Mouse (Mus musculus): ENCODE measurements around the gene Hnrnpa2b1.

Hnrnpa2b1 gene

GRCm38 (mm10) chr6:51468891-51469561 is 668 bp downstream of the Hnrnpa2b1 start:
- DNase-seq = peak; percentile 72 to 83

DNA sequence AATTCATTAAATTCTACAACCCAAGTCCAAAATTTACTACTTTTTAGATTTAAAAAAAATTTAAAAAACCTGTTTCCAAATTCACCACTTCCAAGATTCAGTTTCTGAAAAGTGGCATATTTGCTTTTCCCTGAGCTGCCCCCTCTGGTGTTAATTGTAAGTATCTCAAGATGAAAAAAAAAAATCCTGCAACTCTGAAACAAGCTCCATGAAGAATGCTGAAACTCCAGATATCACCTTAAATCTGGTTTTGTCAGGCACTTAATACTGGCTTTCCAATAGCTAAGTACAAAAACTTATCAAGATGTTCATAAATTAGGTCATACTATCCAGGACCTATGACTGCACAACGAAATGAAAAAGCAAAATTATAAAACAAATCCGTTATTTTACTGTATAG is 2.0 kb downstream of the Hnrnpa2b1 start:
- DNase-seq = no peak

GRCm38 (mm10) chr6:51460363-51460762 is 9.3 kb downstream of the Hnrnpa2b1 start:
- no peak for DNase-seq

- no peak for DNase-seq
These were observed 9.7 kb downstream of the Hnrnpa2b1 start for GRCm38 (mm10) chr6:51460021-51460360.

- DNase-seq = no peak
These were observed 10.2 kb downstream of the Hnrnpa2b1 start for GRCm38 (mm10) chr6:51459313-51460020.

GRCm38 (mm10) chr6:51458925-51459312 is 10.8 kb downstream of the Hnrnpa2b1 start:
- no peak for DNase-seq

DNA sequence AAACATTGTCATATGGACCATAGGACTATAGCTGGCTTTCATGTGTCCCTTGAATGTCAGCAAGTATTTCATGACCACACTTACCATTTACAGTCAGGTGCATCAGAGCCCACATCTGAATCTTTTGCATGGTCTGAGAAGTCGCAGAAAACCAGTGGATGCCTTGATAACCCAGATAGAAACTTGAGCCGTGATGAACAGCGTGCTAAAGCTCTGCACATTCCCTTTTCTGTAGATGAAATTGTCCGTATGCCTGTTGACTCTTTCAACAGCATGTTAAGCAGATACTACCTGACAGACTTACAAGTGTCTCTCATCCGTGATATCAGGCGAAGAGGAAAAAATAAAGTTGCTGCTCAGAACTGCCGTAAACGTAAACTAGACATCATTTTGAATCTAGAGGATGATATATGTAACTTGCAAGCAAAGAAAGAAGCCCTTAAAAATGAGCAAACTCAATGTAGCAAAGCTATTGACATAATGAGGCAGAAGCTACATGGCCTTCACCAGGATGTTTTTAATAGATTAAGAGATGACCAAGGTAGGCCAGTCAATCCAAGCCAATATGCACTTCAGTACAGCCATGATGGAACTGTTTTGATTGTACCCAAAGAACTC is 11.8 kb downstream of the Hnrnpa2b1 start:
- no peak for DNase-seq

- DNase-seq = no peak
These were observed 12.4 kb downstream of the Hnrnpa2b1 start for GRCm38 (mm10) chr6:51457283-51457682.

- DNase-seq = no peak
These were observed 13.5 kb downstream of the Hnrnpa2b1 start for GRCm38 (mm10) chr6:51456198-51456597.

DNA sequence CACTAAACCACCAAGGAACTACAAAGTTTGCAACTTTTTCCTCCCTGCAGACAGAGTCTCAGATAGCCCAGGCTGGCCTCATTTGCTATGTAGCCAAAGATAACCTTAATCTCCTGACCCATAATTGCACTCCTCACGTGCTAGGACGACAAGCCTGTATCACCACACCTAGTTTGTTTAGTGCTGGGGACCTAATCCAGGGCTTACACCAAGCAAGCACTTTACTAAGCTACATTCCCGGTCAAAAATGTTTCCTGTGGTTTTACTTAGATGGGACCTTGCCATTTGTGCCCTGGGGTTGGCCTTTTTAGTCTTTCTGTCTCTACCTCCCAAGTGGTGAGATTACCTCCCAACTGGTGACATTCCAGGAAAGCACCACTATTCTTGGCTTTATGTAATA is 14.7 kb downstream of the Hnrnpa2b1 start:
- DNase-seq = no peak

DNA sequence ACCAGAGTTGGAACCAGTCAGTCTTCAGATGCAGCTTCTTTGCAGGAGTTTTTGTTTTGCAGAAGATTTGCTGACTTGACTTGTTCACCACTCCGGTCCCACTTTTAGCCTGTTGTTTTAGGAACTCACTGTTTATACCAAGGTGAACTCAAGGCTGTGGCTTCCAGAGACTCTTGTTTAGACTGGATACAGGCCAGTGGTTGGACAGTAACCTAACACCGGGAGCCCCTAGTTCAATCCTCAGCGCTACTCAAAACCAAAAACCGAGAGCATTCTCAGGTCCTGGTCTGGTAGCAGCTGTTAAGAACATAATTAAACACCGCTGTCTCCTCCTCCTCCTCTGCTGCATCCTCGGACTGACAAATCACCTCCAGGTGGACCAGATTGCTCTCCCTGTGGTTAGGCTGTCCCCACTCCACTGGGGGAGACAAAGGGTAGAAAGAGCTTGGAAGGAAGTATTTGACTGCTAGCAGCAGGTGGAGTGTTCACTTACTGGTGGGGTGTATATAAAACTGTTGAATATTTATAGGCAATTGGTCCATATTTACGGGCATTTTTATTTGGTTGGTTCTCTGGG is 16.7 kb downstream of the Hnrnpa2b1 start:
- DNase-seq = no peak

DNA sequence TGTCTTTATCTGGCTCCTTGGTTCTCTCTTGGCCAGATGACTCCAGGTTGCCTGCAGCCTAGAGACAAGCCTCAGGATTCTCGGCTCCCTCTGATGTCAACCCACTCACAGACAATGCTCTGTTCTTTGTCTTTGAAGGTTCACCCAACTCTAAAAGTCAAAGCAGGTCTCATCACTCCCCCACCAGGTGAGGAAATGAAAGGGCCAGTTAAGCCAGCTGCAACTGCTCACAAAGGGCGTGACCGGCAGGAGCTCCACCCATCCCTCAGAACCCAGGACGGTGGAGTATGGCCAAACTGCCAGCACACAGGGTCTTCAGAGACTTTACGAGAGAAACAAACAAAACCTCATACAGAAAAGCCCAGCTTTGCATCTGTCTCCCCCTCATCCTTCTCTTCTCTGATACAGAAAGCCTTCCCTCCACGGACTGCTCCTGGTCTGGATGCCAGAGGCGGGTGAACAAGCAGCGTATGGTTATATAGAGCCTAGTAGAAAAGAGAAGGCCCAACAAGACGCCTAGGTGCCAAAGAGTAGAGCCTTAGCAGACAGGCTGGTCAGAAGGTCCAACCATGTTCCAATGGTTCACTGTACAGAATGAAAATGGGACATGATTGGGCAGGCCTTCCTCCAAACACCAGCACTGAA is 27.4 kb downstream of the Hnrnpa2b1 start:
- no peak for DNase-seq

DNA sequence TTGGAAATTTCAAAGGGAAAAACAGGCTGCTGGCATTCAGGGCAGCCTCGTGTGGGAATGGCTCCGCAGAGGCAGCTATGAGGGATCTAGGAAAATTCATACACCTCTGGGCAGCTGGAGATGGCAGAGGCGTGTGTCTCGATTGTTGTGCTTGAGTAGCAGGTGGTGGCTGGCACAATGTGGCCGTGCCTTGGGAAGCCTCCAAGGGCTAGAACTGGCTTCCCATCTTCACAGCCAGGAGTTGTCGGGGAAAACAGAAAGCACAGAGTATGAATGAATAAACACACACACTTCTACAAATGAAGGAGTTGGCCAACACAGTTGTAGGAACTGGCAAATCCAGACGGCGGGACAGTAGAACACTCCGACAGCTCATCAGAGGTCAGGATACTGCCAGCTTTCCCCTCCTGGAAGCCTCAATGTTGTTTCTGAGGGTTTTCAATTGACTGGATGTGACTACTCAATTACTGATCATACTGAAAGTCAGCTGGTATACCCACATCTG is 30.8 kb downstream of the Hnrnpa2b1 start:
- no peak for DNase-seq

DNA sequence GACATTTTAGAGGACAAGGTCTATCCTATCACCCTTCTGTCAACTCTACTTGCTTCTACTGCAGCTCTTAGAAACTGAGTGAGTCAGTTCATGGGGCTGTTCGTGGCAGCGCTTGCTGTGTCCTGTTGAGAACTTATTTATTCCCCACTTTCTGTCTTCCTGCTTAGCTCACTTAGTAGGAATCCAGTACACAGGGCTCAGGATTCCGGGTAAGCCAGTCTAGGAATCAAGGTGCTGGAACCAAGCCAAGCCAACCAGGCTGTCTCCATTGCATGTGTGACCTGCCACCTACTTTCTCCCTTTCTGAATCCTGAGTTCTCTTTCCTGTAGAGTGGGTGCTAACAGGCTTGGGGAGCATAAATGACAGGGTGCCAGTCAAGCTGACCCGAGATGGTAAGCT is 32.0 kb downstream of the Hnrnpa2b1 start:
- no peak for DNase-seq

DNA sequence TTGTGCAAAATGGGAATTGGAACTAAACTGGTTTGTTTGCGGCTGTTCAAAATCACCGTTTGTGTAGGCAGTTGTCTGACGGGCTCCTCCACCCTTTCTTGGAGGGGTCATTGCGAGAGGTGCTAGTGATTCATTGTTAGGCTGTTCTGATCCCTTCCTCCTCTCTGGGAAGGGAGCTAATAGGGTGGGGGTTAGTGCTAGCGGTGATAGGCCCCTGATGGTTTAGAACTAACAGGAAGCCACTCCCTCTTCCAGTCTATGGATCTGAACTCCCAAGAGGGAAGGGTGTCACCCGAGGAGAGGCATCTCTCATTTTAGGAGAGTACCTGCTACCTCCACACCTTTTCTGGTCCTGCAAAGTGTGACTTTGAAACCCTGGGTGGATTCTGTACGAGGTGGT is 35.4 kb downstream of the Hnrnpa2b1 start:
- no peak for DNase-seq

DNA sequence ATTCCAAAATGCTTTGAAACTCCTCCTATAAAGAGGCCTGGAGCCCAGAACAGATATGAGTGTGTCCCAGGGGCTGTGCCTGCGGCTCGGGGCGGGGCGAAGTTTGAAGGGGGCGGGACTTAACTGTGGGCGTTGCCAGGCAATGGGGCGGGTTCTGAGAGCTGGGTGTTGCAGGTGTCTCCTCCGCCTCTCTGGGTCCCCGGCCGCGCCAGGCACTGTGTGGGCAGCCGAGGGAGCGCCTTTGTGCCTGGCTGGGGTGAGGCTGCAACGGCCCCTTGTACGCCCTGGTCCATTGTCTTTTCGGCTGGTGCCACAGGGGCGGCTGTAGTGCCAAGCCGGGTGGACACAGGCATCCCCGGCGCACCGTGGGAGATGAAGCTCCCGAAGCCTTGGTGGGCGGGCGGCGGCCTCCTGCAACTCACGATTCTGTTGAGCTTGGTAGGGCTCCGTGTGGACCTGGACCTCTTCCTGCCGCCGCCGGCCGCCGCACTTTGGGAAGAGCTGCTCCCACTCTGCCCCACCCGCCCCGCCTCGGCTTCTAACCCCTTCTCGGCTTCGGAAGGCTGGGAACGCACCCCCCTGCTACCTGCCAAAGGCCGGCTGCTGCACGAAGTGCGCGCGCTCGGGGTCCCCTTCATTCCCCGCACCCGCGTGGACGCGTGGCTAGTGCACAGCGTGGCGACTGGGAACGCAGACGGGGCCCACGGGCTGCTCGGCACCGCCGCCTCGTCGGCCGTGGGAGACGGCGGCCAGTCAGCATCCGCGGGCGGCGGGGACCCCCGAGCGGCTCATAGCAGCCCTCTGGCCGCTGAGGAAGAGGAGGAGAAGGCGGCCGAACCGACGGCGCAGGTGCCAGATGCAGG is 36.9 kb downstream of the Hnrnpa2b1 start, which contains the start of gene Nfe2l3:
Gene Nfe2l3 (plus strand): TSS at position 136 of the 863 bp plus-strand sequence.
- DNase-seq = peak in 1 of 2 experiments; percentile 39

DNA sequence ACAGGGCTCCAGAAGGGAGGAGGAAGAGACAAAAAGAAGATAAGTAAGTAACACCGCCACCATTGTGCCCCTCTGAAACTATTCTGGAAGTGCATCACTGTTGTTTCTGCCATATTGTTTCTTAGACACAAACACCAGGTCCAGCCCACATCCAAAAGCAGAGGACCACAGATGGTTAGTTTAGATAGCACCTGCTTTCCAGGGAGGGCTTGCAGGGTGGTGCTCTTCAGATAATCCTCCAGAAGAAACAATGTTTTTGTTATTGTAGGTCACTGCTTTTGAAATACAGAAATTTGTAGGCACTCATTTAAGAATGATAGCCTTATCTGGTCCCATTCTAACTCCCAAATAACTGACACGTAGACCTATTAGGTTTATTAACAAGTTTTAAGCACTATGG is 45.2 kb downstream of the Hnrnpa2b1 start:
- no peak for DNase-seq

DNA sequence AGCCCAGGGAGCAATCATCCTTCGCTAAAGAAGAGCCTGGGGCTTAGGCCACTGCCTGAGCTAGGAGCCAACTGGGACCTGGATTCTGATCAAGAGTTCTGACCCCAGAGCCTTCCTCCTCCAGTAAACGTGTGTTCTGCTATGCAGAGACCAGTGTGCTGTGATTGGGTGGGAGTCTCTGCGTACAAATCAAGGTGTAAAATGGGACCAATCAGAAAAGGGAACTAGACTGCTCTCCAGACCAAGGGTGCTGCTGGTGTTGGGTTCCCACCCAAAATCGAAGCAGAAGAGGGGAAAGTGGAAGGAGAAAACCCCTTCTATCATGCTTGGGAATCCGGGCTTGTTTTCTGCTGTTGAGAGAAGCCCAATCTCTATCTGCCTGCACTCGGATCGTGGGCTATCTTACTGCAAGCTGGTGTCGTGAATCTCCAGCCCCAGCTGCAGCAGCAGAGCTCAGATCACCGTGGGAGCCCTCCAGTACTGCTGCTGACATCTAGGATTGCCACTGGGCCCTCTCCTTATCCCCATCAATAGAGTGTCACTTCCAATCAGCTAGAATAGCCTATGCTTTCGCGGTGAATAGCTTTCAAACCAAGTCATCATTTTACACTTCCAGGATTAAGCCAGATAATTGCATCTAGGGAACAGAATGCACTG is 46.1 kb downstream of the Hnrnpa2b1 start:
- DNase-seq = no peak

- DNase-seq = no peak
These were observed 52.3 kb downstream of the Hnrnpa2b1 start for GRCm38 (mm10) chr6:51417306-51417936.

DNA sequence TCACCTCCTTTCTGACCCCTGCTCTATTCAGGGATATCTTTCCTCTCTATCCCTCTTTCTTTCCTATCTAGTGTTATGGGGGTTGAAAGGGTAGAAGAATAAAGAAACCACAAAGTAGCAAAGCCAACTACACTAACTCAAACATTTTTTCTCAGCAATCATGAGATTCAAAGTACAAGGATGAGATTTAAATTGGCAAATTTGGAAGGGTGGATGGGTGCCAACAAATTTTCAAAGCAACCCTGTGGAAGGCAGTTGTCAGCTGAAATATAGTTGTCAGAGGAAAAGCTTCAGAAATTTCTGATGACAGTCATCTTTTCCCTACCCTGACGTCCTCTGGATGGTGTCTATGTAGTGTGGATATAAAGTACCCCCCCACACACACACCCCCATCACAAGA is 53.3 kb downstream of the Hnrnpa2b1 start:
- no peak for DNase-seq
